Mouse (Mus musculus): ENCODE measurements around the gene Hist1h2bm. TPM values are rescaled to one million over a fixed set of nuclear protein-coding genes. Genes with fewer than 3 reads are reported as not detected.
A peak's percentile ranks its signal among the peaks of the same experiment; 100 is the strongest.
"Not testable (repeated sequence)": the region's sequence is repeated elsewhere in the genome, so short reads cannot be mapped to it uniquely, and the experiment has no call there.

The Hist1h2bm gene
- polyA plus RNA-seq, 1 experiment, result 0.38 TPM

- no peak for DNase-seq
- Histone ChIP-seq H3K4me1 (ENCODE audit: control insufficient read depth, insufficient read depth, low read length) (no peaks in the 10 kb centered on the region), H3K27ac (ENCODE audit: insufficient read depth, low read depth, low read length) (peak overlapping the region; percentile 19; the same call in 1 of the 2 replicates), H3K36me3 (ENCODE audit: control insufficient read depth, insufficient read depth, low read length) (no peaks in the 10 kb centered on the region), H3K4me3 (ENCODE audit: insufficient read depth, low read depth, low read length) (peak overlapping the region; percentile 67; the same call in 1 of the 2 replicates), H3K27me3 (replicated peaks; ENCODE audit: control insufficient read depth, insufficient read depth, low read length) (0 out of 2 replicates have a peak, but pooled peaks cover 1% of the 10 kb centered on the region)
- TF ChIP-seq POLR2A (IDR thresholded peaks at IDR 0.05; ENCODE audit: low read depth, low read length) (no peak), CTCF (conservative IDR thresholded peaks at IDR 0.05; ENCODE audit: insufficient read depth, insufficient read length, low read depth, low read length) (no peak)
- WGBS, result 13% methylated on average over 10 of the region's 10 CpGs
These were observed 31.2 kb downstream of the Hist1h2bm start for GRCm38 (mm10) chr13:21753051-21753523.

- not testable (repeated sequence) for H3K36me3 ChIP-seq (ENCODE audit: control insufficient read depth, insufficient read depth, low read length); H3K4me1 ChIP-seq (ENCODE audit: control insufficient read depth, insufficient read depth, low read length); H3K27me3 ChIP-seq (replicated peaks; ENCODE audit: control insufficient read depth, insufficient read depth, low read length)
- 3% methylated on average over 48 of the region's 50 CpGs for WGBS
- peak; percentile 86 for DNase-seq
- peak within 1 kb of the TSS; percentile 90 for H3K4me3 ChIP-seq (ENCODE audit: insufficient read depth, low read depth, low read length)
- peak within 1 kb of the TSS; percentile 90 for H3K27ac ChIP-seq (ENCODE audit: insufficient read depth, low read depth, low read length)
These were observed 31.9 kb downstream of the Hist1h2bm start, which contains the start of the genes Hist1h2ak and Hist1h2bn for GRCm38 (mm10) chr13:21753524-21754285. TSS of gene Hist1h2ak (minus strand) at chr13:21753827. TSS of gene Hist1h2bn (plus strand) at chr13:21754123.

- H3K27me3 ChIP-seq (replicated peaks; ENCODE audit: control insufficient read depth, insufficient read depth, low read length); H3K27ac ChIP-seq (ENCODE audit: insufficient read depth, low read depth, low read length); H3K4me1 ChIP-seq (ENCODE audit: control insufficient read depth, insufficient read depth, low read length); H3K4me3 ChIP-seq (ENCODE audit: insufficient read depth, low read depth, low read length); H3K36me3 ChIP-seq (ENCODE audit: control insufficient read depth, insufficient read depth, low read length): not testable (repeated sequence)
- WGBS, result 2% methylated on average over 26 of the region's 26 CpGs
- peak; percentile 16 for DNase-seq
These were observed 32.6 kb downstream of the Hist1h2bm start for GRCm38 (mm10) chr13:21754294-21755001.

- Histone ChIP-seq H3K4me1 (ENCODE audit: control insufficient read depth, insufficient read depth, low read length) (no peaks in the 10 kb centered on the region), H3K36me3 (ENCODE audit: control insufficient read depth, insufficient read depth, low read length) (no peaks in the 10 kb centered on the region), H3K27ac (ENCODE audit: insufficient read depth, low read depth, low read length) (no peak overlapping the region), H3K27me3 (replicated peaks; ENCODE audit: control insufficient read depth, insufficient read depth, low read length) (0 out of 2 replicates have a peak, but pooled peaks cover 1% of the 10 kb centered on the region), H3K4me3 (ENCODE audit: insufficient read depth, low read depth, low read length) (no peak overlapping the region)
- DNase-seq, result no peak
- TF ChIP-seq POLR2A (IDR thresholded peaks at IDR 0.05; ENCODE audit: low read depth, low read length) (no peak), CTCF (conservative IDR thresholded peaks at IDR 0.05; ENCODE audit: insufficient read depth, insufficient read length, low read depth, low read length) (no peak)
- WGBS, result 80% methylated on average over 1 of the region's 1 CpGs
These were observed 33.9 kb downstream of the Hist1h2bm start for GRCm38 (mm10) chr13:21755707-21756106.

Other genes with a start within 250 kb of the Hist1h2bm start
- 0.54 and 0.56 TPM in 2 replicates for gene Zkscan4, start 243.1 kb upstream of the Hist1h2bm start, polyA plus RNA-seq (2012; rRNA removed)
- gene Gm10065, start 242.6 kb upstream of the Hist1h2bm start, polyA plus RNA-seq (2012; rRNA removed), result not detected in 2 replicates
- 0.26 and 0.34 TPM in 2 replicates for gene AK157302, start 226.8 kb upstream of the Hist1h2bm start, polyA plus RNA-seq (2012; rRNA removed)
- gene Gm11273, start 220.6 kb upstream of the Hist1h2bm start, polyA plus RNA-seq (2012; rRNA removed), result 54.6 and 55.1 TPM in 2 replicates
- 3.0 and 4.2 TPM in 2 replicates for gene Zkscan8, start 190.9 kb upstream of the Hist1h2bm start, polyA plus RNA-seq (2012; rRNA removed)
- not detected in 2 replicates for gene Olfr1366, start 179.2 kb upstream of the Hist1h2bm start, polyA plus RNA-seq (2012; rRNA removed)
- gene Olfr1535, start 162.2 kb upstream of the Hist1h2bm start, polyA plus RNA-seq (2012; rRNA removed), result not detected in 2 replicates
- gene Olfr1364, start 140.3 kb upstream of the Hist1h2bm start, polyA plus RNA-seq (2012; rRNA removed), result not detected in 2 replicates
- not detected in 2 replicates for gene Olfr1362, start 108.0 kb upstream of the Hist1h2bm start, polyA plus RNA-seq (2012; rRNA removed)
- not detected in 2 replicates for gene Olfr11, start 79.5 kb upstream of the Hist1h2bm start, polyA plus RNA-seq (2012; rRNA removed)
- gene Olfr1361, start 58.7 kb upstream of the Hist1h2bm start, polyA plus RNA-seq (2012; rRNA removed), result not detected in 2 replicates
- not detected in 2 replicates for gene Olfr1360, start 44.6 kb upstream of the Hist1h2bm start, polyA plus RNA-seq (2012; rRNA removed)
- gene Olfr1359, start 23.9 kb upstream of the Hist1h2bm start, polyA plus RNA-seq (2012; rRNA removed), result not detected in 2 replicates
- 1.0 TPM in 1 of 2 replicates, not detected in the other for gene Hist1h2bl, start 5.9 kb upstream of the Hist1h2bm start, polyA plus RNA-seq (2012; rRNA removed)
- 0.49 and 1.2 TPM in 2 replicates for gene Hist1h2ai, start 5.6 kb upstream of the Hist1h2bm start, polyA plus RNA-seq (2012; rRNA removed)
- 1.1 and 2.2 TPM in 2 replicates for gene Hist1h3h, start 4.4 kb upstream of the Hist1h2bm start, polyA plus RNA-seq (2012; rRNA removed)
- 0.75 and 1.1 TPM in 2 replicates for gene Hist1h4j, start 13.0 kb downstream of the Hist1h2bm start, polyA plus RNA-seq (2012; rRNA removed)
- gene Hist1h4k, start 28.5 kb downstream of the Hist1h2bm start, polyA plus RNA-seq (2012; rRNA removed), result 2.6 and 6.8 TPM in 2 replicates
- gene Hist1h2ak, start 31.8 kb downstream of the Hist1h2bm start, polyA plus RNA-seq (2012; rRNA removed), result 0.72 and 0.77 TPM in 2 replicates
- not detected in 2 replicates for gene Hist1h2bn, start 32.1 kb downstream of the Hist1h2bm start, polyA plus RNA-seq (2012; rRNA removed)
- gene Hist1h1b, start 58.6 kb downstream of the Hist1h2bm start, polyA plus RNA-seq (2012; rRNA removed), result 0.14 TPM in 1 of 2 replicates, not detected in the other
- gene Hist1h3i, start 61.3 kb downstream of the Hist1h2bm start, polyA plus RNA-seq (2012; rRNA removed), result 1.1 and 3.3 TPM in 2 replicates
- 0.33 TPM in 1 of 2 replicates, not detected in the other for gene Hist1h2an, start 65.2 kb downstream of the Hist1h2bm start, polyA plus RNA-seq (2012; rRNA removed)
- 0.43 TPM in 1 of 2 replicates, not detected in the other for gene Hist1h2bp, start 65.4 kb downstream of the Hist1h2bm start, polyA plus RNA-seq (2012; rRNA removed)
- gene Hist1h2bq, start 88.2 kb downstream of the Hist1h2bm start, polyA plus RNA-seq (2012; rRNA removed), result 1.4 and 2.7 TPM in 2 replicates
- gene Hist1h2ao, start 88.4 kb downstream of the Hist1h2bm start, polyA plus RNA-seq (2012; rRNA removed), result not detected in 2 replicates
- not detected in 2 replicates for gene Hist1h4m, start 89.7 kb downstream of the Hist1h2bm start, polyA plus RNA-seq (2012; rRNA removed)
- gene Hist1h4n, start 110.2 kb downstream of the Hist1h2bm start, polyA plus RNA-seq (2012; rRNA removed), result 3.6 and 5.2 TPM in 2 replicates
- gene Hist1h2ap, start 111.5 kb downstream of the Hist1h2bm start, polyA plus RNA-seq (2012; rRNA removed), result 7.6 and 8.6 TPM in 2 replicates
- 1.3 and 2.1 TPM in 2 replicates for gene Hist1h2br, start 111.7 kb downstream of the Hist1h2bm start, polyA plus RNA-seq (2012; rRNA removed)
- gene Zfp184, start 223.1 kb downstream of the Hist1h2bm start, polyA plus RNA-seq (2012; rRNA removed), result 0.39 and 0.44 TPM in 2 replicates

Measured in kidney, adult 2 months (tissue).